Comparison of ENCODE assay signal across 8 mouse cellular contexts in the genomic region with DNA sequence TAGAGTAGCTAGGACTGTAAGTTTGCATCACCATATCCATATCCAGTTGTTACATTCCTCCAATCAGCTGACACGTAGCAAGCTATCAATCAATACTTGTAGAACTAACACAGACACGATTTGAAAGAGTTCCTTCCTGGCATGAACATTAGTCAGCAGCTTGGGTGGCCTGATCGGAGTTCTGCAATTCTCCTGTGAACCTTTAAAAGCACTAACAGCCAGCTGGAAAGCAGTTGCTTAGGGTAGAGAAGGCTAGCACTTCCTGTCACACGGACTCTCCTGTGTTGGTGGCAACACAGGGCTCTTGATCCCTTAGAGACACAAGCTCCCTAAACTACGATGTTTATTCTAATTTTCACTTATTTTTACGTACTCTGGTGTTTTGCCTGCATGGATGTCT. TPM values are rescaled to one million over a fixed set of nuclear protein-coding genes. Genes with fewer than 3 reads are reported as not detected.
DNase-seq lines count a peak whose midpoint lies in the region; ATAC-seq lines count a peak whose summit lies in the region.

No protein-coding gene starts in this region.

- DNase-seq in liver, embryonic 11.5 days (ENCODE audit: low spot score), result no peak
- DNase-seq in cerebellum, adult 9-10 months, result no peak
- no peak for DNase-seq in layer of hippocampus, adult 9-10 months (ENCODE audit: low spot score)
- DNase-seq in spleen, postnatal 14 days (ENCODE audit: low spot score in 2 of 2), result no peak

- H3K27ac ChIP-seq in liver, embryonic 11.5 days (ENCODE audit: low read depth, low read length), result no peak overlapping the region
- H3K27ac ChIP-seq in liver, embryonic 12.5 days, result no peak overlapping the region
- H3K27ac ChIP-seq in liver, embryonic 16.5 days (ENCODE audit: low read length), result no peak overlapping the region; the same call in 1 of the 2 replicates
- peak overlapping the region; percentile 68 for H3K27ac ChIP-seq in stomach, embryonic 16.5 days (ENCODE audit: low read length)

- ATAC-seq in liver, embryonic 11.5 days (replicated peaks; ENCODE audit: low FRiP score), result no peak
- no peak for ATAC-seq in liver, embryonic 12.5 days
- 0 out of 2 replicates have a peak, but pooled peaks have one; percentile 46 for ATAC-seq in erythroid progenitor cell, adult 5-6 weeks (replicated peaks; ENCODE audit: low FRiP score, poor library complexity, severe bottlenecking)
- ATAC-seq in liver, embryonic 16.5 days (ENCODE audit: low read depth), result peak; percentile 43; the same call in 1 of the 2 replicates
- peak; percentile 41 for ATAC-seq in stomach, embryonic 16.5 days (ENCODE audit: insufficient read depth, low FRiP score)

- H3K4me3 ChIP-seq in liver, embryonic 11.5 days (ENCODE audit: low read depth, low read length), result no peak overlapping the region
- H3K4me3 ChIP-seq in liver, embryonic 12.5 days, result no peak overlapping the region
- H3K4me3 ChIP-seq in liver, embryonic 16.5 days (ENCODE audit: low read depth, low read length), result no peak overlapping the region
- H3K4me3 ChIP-seq in stomach, embryonic 16.5 days (replicated peaks; ENCODE audit: low read length), result peak overlapping the region; percentile 44

- no peak overlapping the region for H3K9ac ChIP-seq in liver, embryonic 11.5 days (ENCODE audit: low read depth, low read length)
- H3K9ac ChIP-seq in liver, embryonic 12.5 days, result no peak overlapping the region
- no peak overlapping the region for H3K9ac ChIP-seq in liver, embryonic 16.5 days (ENCODE audit: low read depth, low read length)
- H3K9ac ChIP-seq in stomach, embryonic 16.5 days (ENCODE audit: low read length), result peak overlapping the region; percentile 66

- no peaks in the 10 kb centered on the region for H3K36me3 ChIP-seq in liver, embryonic 11.5 days (ENCODE audit: control insufficient read depth, insufficient read depth, low read length)
- no peaks in the 10 kb centered on the region for H3K36me3 ChIP-seq in liver, embryonic 12.5 days
- no peaks in the 10 kb centered on the region for H3K36me3 ChIP-seq in liver, embryonic 16.5 days (ENCODE audit: control insufficient read depth, insufficient read depth)
- no peaks in the 10 kb centered on the region for H3K36me3 ChIP-seq in stomach, embryonic 16.5 days (ENCODE audit: control insufficient read depth, insufficient read depth, low read length)

- WGBS in liver, embryonic 11.5 days, result 39% methylated on average over 6 of the region's 6 CpGs
- 30% methylated on average over 6 of the region's 6 CpGs for WGBS in liver, embryonic 12.5 days (ENCODE audit: insufficient replicate concordance)
- WGBS in liver, embryonic 16.5 days (ENCODE audit: insufficient replicate concordance), result 20% methylated on average over 6 of the region's 6 CpGs
- WGBS in stomach, embryonic 16.5 days, result 27% methylated on average over 6 of the region's 6 CpGs

- H3K27me3 ChIP-seq in liver, embryonic 11.5 days (replicated peaks; ENCODE audit: control insufficient read depth, insufficient read depth, low read length), result no peaks in the 10 kb centered on the region
- no peaks in the 10 kb centered on the region for H3K27me3 ChIP-seq in liver, embryonic 12.5 days (replicated peaks)
- no peaks in the 10 kb centered on the region for H3K27me3 ChIP-seq in liver, embryonic 16.5 days (ENCODE audit: control insufficient read depth, insufficient read depth, low read depth, low read length)
- no peaks in the 10 kb centered on the region for H3K27me3 ChIP-seq in stomach, embryonic 16.5 days (ENCODE audit: control insufficient read depth, insufficient read depth, low read length)

- H3K4me2 ChIP-seq in liver, embryonic 11.5 days, result peak overlapping the region; percentile 19; the same call in 1 of the 2 replicates
- H3K4me2 ChIP-seq in liver, embryonic 12.5 days, result no peak overlapping the region
- peak overlapping the region; percentile 41; the same call in 1 of the 2 replicates for H3K4me2 ChIP-seq in liver, embryonic 16.5 days (ENCODE audit: low read depth, low read length)
- peak overlapping the region; percentile 52 for H3K4me2 ChIP-seq in stomach, embryonic 16.5 days (ENCODE audit: low read depth, low read length)

- H3K4me1 ChIP-seq in liver, embryonic 11.5 days (replicated peaks; ENCODE audit: control insufficient read depth, insufficient read depth, low read length), result 0 out of 2 replicates have a peak, but pooled peaks cover 3% of the 10 kb centered on the region
- no peaks in the 10 kb centered on the region; the same call in 1 of the 2 replicates for H3K4me1 ChIP-seq in liver, embryonic 12.5 days
- H3K4me1 ChIP-seq in liver, embryonic 16.5 days (ENCODE audit: control insufficient read depth, low read depth, low read length), result peaks cover 4% of the 10 kb centered on the region; the same call in 1 of the 2 replicates
- H3K4me1 ChIP-seq in stomach, embryonic 16.5 days (ENCODE audit: control insufficient read depth, insufficient read depth, low read length), result peaks cover 10% of the 10 kb centered on the region; the same call in 1 of the 2 replicates

- H3K9me3 ChIP-seq in liver, embryonic 11.5 days (ENCODE audit: control insufficient read depth, low read length), result no peaks in the 10 kb centered on the region
- H3K9me3 ChIP-seq in liver, embryonic 12.5 days (replicated peaks), result no peaks in the 10 kb centered on the region
- H3K9me3 ChIP-seq in liver, embryonic 16.5 days (replicated peaks; ENCODE audit: control insufficient read depth, low read length), result no peaks in the 10 kb centered on the region
- no peaks in the 10 kb centered on the region for H3K9me3 ChIP-seq in stomach, embryonic 16.5 days (replicated peaks; ENCODE audit: control insufficient read depth, low read length)

RNA-seq across cellular contexts. Expression of a gene that starts 1.0 kb away (rescaled TPM):
- polyA plus RNA-seq in liver, embryonic 11.5 days (2014; fragmentation: Nextera tagmentation; extraction: Ambion mirVana), result 0.81 and 1.2 TPM in 2 replicates
- 0.49 and 0.62 TPM in 2 replicates for polyA plus RNA-seq in liver, embryonic 12.5 days (2016; fragmentation: Nextera tagmentation; extraction: Ambion mirVana)
- total RNA-seq in erythroid progenitor cell, adult 5-6 weeks (2015; ENCODE audit: low replicate concordance), result 2.1 TPM in 1 of 2 replicates, not detected in the other
- 1.1 and 2.4 TPM in 2 replicates for total RNA-seq in erythroid progenitor cell, adult 5-6 weeks (2017; ENCODE audit: low replicate concordance)
- 0.56 and 1.1 TPM in 2 replicates for polyA plus RNA-seq in liver, embryonic 16.5 days (2015; fragmentation: Nextera tagmentation; extraction: Ambion mirVana)
- polyA plus RNA-seq in stomach, embryonic 16.5 days (2015; fragmentation: Nextera tagmentation; extraction: Ambion mirVana), result 8.4 and 9.1 TPM in 2 replicates

RNA-seq across cellular contexts. Expression of a gene that starts 12.9 kb away (rescaled TPM):
- polyA plus RNA-seq in liver, embryonic 11.5 days (2014; fragmentation: Nextera tagmentation; extraction: Ambion mirVana), result 36.0 and 36.9 TPM in 2 replicates
- polyA plus RNA-seq in liver, embryonic 12.5 days (2016; fragmentation: Nextera tagmentation; extraction: Ambion mirVana), result 21.8 and 24.0 TPM in 2 replicates
- 5.0 and 5.4 TPM in 2 replicates for total RNA-seq in erythroid progenitor cell, adult 5-6 weeks (2015; ENCODE audit: low replicate concordance)
- total RNA-seq in erythroid progenitor cell, adult 5-6 weeks (2017; ENCODE audit: low replicate concordance), result 1.8 and 3.3 TPM in 2 replicates
- polyA plus RNA-seq in liver, embryonic 16.5 days (2015; fragmentation: Nextera tagmentation; extraction: Ambion mirVana), result 7.1 TPM in 2 replicates
- polyA plus RNA-seq in stomach, embryonic 16.5 days (2015; fragmentation: Nextera tagmentation; extraction: Ambion mirVana), result 45.7 and 49.4 TPM in 2 replicates

RNA-seq across cellular contexts. Expression of a gene that starts 46.2 kb away (rescaled TPM):
- 6.7 and 7.3 TPM in 2 replicates for polyA plus RNA-seq in liver, embryonic 11.5 days (2014; fragmentation: Nextera tagmentation; extraction: Ambion mirVana)
- polyA plus RNA-seq in liver, embryonic 12.5 days (2016; fragmentation: Nextera tagmentation; extraction: Ambion mirVana), result 6.1 and 6.9 TPM in 2 replicates
- 13.7 and 15.9 TPM in 2 replicates for total RNA-seq in erythroid progenitor cell, adult 5-6 weeks (2015; ENCODE audit: low replicate concordance)
- 11.3 and 13.9 TPM in 2 replicates for total RNA-seq in erythroid progenitor cell, adult 5-6 weeks (2017; ENCODE audit: low replicate concordance)
- polyA plus RNA-seq in liver, embryonic 16.5 days (2015; fragmentation: Nextera tagmentation; extraction: Ambion mirVana), result 1.3 and 1.6 TPM in 2 replicates
- polyA plus RNA-seq in stomach, embryonic 16.5 days (2015; fragmentation: Nextera tagmentation; extraction: Ambion mirVana), result 2.0 and 2.5 TPM in 2 replicates

Comparison
In these comparisons a context has a peak if more than half of its experiments do, and no peak if none do; other contexts are left out.
1. ATAC-seq: peak in erythroid progenitor cell, adult 5-6 weeks (single experiment), liver, embryonic 16.5 days (single experiment) and stomach, embryonic 16.5 days (single experiment); none in liver, embryonic 11.5 days (single experiment) and liver, embryonic 12.5 days (single experiment).